Mouse (Mus musculus) C2C12 (cell line): ENCODE results near the gene Selenom. TPM values are rescaled to one million over a fixed set of nuclear protein-coding genes. Genes with fewer than 3 reads are reported as not detected.

Experiments
- H3K27me3 ChIP-seq: one replicate; pipeline ENCODE4 v1.6.1; 2011; ENCODE audit not compliant: control insufficient read depth, insufficient read depth, insufficient read length
- H3K36me3 ChIP-seq: one replicate; pipeline ENCODE4 v1.6.1; 2011; ENCODE audit not compliant: control insufficient read depth, insufficient read depth
- H3K4me3 ChIP-seq: one replicate; pipeline ENCODE4 v1.5.1; 2011; ENCODE audit warnings: mild to moderate bottlenecking, control low read depth; ENCODE audit not compliant: poor library complexity, insufficient read depth, severe bottlenecking
- H3K79me2 ChIP-seq: one replicate; pipeline ENCODE4 v1.6.1; 2011; ENCODE audit not compliant: control insufficient read depth, insufficient read depth
- H3K79me3 ChIP-seq: one replicate; pipeline ENCODE4 v1.6.1; 2011; ENCODE audit warnings: low read depth, control low read depth
- H3ac ChIP-seq: one replicate; pipeline ENCODE3; 2011; ENCODE audit warnings: low read depth; ENCODE audit not compliant: control insufficient read depth, insufficient read length
- CEBPB ChIP-seq: IDR thresholded peaks from one replicate; pipeline ENCODE4 v1.6.1; 2011; ENCODE audit warnings: low read depth, mild to moderate bottlenecking, control low read depth, moderate library complexity
- CTCF ChIP-seq: IDR thresholded peaks from one replicate; pipeline ENCODE4 v1.5.1; 2011; ENCODE audit not compliant: control insufficient read depth, insufficient read depth, insufficient read length
- FOSL1 ChIP-seq: IDR thresholded peaks from one replicate; pipeline ENCODE4 v1.8.0; 2011; ENCODE audit warnings: mild to moderate bottlenecking, low read length; ENCODE audit not compliant: poor library complexity, insufficient read depth, severe bottlenecking
- MAX ChIP-seq: IDR thresholded peaks from one replicate; pipeline ENCODE4 v1.6.1; 2011; ENCODE audit warnings: mild to moderate bottlenecking, control low read depth
- MYOD1 ChIP-seq: IDR thresholded peaks from one replicate; pipeline ENCODE4 v1.6.1; 2011; ENCODE audit warnings: low read depth; ENCODE audit not compliant: control insufficient read depth, insufficient read length
- MYOG ChIP-seq: IDR thresholded peaks from one replicate; pipeline ENCODE4 v1.6.1; 2011; ENCODE audit not compliant: control insufficient read depth, insufficient read length; ENCODE audit errors: extremely low read depth
- USF1 ChIP-seq: IDR thresholded peaks from one replicate; pipeline ENCODE4 v1.6.1; 2011; ENCODE audit warnings: low read depth, mild to moderate bottlenecking, control low read depth, moderate library complexity
- polyA plus RNA-seq: library from polyadenylated mRNA; unstranded; fragments of >200 nt; fragmentation: generic; extraction: Trizol; gene quantifications from one replicate; pipeline ENCODE4 v1.2.1, GENCODE M21; 2012; ENCODE audit warnings: missing spikeins

The Selenom gene
- polyA plus RNA-seq, 1 experiment, result 77.0 TPM

DNA sequence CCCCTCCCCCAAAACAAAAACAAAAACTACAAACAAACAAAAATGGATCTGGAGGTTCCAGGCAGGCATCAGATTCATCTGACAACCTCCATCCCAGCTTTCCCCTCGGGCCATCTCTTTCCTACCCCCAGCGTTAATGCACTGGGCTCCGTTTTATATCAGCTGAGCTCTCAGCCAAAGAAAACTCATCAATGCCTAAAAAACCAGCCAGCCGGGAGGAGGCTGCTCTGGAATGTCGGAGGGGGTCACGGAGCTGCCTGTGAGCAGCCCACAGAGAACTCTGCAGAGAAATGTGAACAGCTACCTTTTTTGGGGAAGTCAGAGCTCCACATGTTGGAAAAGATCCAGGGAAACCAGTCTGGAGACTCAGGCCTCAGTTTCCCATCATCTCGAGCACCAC is 50.0 kb downstream of the Selenom start:
- no peaks in the 10 kb centered on the region for H3K36me3 ChIP-seq
- H3ac ChIP-seq, result no peak overlapping the region
- H3K4me3 ChIP-seq, result no peak overlapping the region
- no peaks in the 10 kb centered on the region for H3K27me3 ChIP-seq
- H3K79me2 ChIP-seq, result no peaks in the 10 kb centered on the region
- no peaks in the 10 kb centered on the region for H3K79me3 ChIP-seq
- TF ChIP-seq MAX (no peak), MYOG (no peak), CEBPB (no peak), USF1 (no peak), FOSL1 (no peak), CTCF (no peak), MYOD1 (no peak)

GRCm38 (mm10) chr11:3566018-3566417 is 51.5 kb downstream of the Selenom start:
- no peaks in the 10 kb centered on the region for H3K36me3 ChIP-seq
- TF ChIP-seq CEBPB (no peak), MAX (no peak)
- H3K27me3 ChIP-seq, result no peaks in the 10 kb centered on the region
- H3K79me3 ChIP-seq, result no peaks in the 10 kb centered on the region
- H3ac ChIP-seq, result no peak overlapping the region
- H3K79me2 ChIP-seq, result no peaks in the 10 kb centered on the region
- H3K4me3 ChIP-seq, result no peak overlapping the region

Other genes with a start within 250 kb of the Selenom start
- 136 TPM for gene Drg1, start 248.3 kb upstream of the Selenom start, polyA plus RNA-seq
- gene Patz1, start 225.8 kb upstream of the Selenom start, polyA plus RNA-seq, result 29.6 TPM
- gene Pik3ip1, start 184.3 kb upstream of the Selenom start, polyA plus RNA-seq, result 0.71 TPM
- 21.6 TPM for gene Limk2, start 105.5 kb upstream of the Selenom start, polyA plus RNA-seq
- 18.9 TPM for gene Rnf185, start 62.3 kb upstream of the Selenom start, polyA plus RNA-seq
- 0.21 TPM for gene Pla2g3, start 26.4 kb upstream of the Selenom start, polyA plus RNA-seq
- 0.09 TPM for gene Inpp5j, start 9.9 kb upstream of the Selenom start, polyA plus RNA-seq
- gene Smtn, start 25.9 kb downstream of the Selenom start, polyA plus RNA-seq, result 45.9 TPM
- 21.7 TPM for gene Morc2a, start 134.5 kb downstream of the Selenom start, polyA plus RNA-seq